Mouse (Mus musculus): ENCODE data around the gene 1700013F07Rik.
"Not testable (repeated sequence)": the region's sequence is repeated elsewhere in the genome, so short reads cannot be mapped to it uniquely, and the experiment has no call there.

Gene 1700013F07Rik

DNA sequence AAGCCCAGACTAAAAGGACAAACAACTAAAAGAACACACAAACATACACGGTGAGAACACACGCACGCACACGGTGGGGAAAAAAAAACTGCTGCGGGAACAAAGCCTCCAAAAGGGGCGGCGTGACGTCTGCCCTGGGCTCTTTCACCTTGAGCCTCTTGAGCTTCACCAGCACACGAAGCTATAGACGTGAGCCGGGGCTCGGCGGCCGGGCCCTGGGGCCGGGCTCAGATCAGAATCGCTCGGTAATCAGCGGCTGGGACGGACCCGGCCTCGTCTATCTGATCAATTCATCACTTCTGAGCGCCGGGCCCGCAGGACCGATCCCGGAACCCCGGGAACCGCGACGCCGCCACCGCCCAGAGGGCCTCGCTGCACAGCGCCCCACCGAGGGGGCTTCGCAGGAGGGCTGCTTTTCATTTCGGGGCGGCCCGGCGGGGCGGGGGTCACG, 20.2 kb downstream of the 1700013F07Rik start:
- DNase-seq = no peak

- peak; percentile 99 for DNase-seq
Measured at GRCm38 (mm10) chr3:108554587-108555312, 20.8 kb downstream of the 1700013F07Rik start.

DNA sequence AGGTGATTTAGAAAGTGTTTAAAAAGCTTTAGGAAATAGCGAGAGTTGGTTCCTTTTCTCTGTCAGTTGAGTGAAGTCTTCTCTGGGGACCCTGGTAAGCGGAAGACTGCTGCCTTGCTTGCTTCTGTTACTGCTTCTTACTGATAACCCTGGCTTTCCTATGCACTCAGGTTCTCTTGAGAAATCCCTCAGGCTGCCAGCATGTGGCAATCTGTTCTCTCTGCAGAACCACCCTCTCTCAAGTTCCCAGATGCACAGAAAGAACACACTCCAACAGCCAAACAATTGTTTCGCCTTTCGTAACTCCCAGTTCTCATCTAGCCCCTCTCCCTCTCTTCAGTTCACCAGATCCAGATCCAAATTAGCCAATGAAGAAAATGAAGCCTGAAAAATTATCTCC, 23.9 kb downstream of the 1700013F07Rik start:
- no peak for DNase-seq

- peak; percentile 100 for DNase-seq
Measured at GRCm38 (mm10) chr3:108562133-108562730, 28.3 kb downstream of the 1700013F07Rik start, which contains the start of gene Tmem167b. Gene Tmem167b, minus strand, starts transcription at chr3:108562466.

DNA sequence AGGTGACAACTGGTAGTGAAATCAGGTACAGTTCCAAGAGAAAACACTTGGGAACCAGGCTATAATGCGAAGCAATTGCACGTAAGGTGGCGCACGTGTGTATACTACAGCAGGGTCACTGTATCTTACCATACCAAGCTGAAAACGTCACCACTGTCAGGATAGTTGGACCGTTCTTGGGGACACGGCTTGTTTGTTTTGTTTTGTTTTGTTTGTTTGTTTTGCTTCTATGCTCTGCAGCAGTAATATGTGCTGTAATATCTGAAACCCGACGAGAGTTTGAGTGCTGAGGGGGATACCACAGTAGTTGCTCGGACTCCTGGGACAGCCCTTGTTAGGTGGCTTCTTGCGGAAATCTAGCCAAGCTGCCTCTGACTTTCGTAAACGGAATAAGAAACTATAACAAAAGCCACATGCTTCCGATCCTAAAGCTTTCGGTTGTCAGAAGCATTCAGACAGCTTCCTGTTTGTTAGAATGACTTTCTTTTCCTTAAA, 28.9 kb downstream of the 1700013F07Rik start:
- no peak for DNase-seq

- peak; percentile 91 for DNase-seq
Measured at GRCm38 (mm10) chr3:108563309-108563708, 29.4 kb downstream of the 1700013F07Rik start.

GRCm38 (mm10) chr3:108567990-108568877, 34.3 kb downstream of the 1700013F07Rik start:
- peak; percentile 29 for DNase-seq

DNA sequence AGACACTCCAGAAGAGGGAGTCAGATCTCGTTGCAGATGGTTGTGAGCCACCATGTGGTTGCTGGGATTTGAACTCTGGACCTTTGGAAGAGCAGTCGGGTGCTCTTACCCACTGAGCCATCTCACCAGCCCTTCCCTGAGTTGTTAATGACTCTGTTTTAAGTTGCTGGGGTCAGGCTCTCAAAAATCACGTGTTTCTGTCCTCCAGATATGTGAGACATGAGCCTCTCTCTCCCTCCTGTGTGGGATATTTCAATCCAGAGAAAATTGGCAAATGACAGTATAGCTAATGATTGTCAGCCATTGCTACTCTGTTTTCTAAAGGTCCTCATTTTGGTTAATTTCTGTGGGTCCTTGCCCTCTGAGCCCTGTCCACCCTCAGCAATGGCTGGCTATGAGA, 35.7 kb downstream of the 1700013F07Rik start:
- not testable (repeated sequence) for DNase-seq

- no peak for DNase-seq
Measured at GRCm38 (mm10) chr3:108570813-108571212, 36.9 kb downstream of the 1700013F07Rik start.

GRCm38 (mm10) chr3:108571443-108572294, 37.7 kb downstream of the 1700013F07Rik start, which contains the start of gene Taf13:
Gene Taf13, plus strand, starts transcription at chr3:108571698.
- DNase-seq = peak; percentile 99

- no peak for DNase-seq
Measured at GRCm38 (mm10) chr3:108572309-108573010, 38.5 kb downstream of the 1700013F07Rik start.

DNA sequence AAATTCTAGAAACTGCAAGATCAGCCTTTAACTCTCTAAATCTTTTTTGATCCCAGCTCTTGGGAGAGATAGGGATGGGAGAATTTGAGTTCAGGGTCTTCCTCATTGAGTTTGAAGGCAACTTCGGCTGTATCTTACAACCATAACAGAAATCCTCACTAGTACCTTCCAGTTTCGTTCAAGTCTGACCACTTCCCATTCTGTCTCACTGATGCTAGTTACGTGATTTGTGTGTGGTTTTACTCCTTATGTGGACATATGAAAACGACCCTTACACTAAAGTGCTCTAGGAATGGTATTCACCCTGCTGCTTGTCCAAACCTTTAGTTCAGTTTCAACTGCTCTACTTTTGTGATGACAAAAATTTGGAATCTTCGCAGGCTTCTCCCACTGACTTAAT, 40.1 kb downstream of the 1700013F07Rik start:
- DNase-seq = no peak

- DNase-seq = no peak
Measured at GRCm38 (mm10) chr3:108584580-108584979, 50.6 kb downstream of the 1700013F07Rik start.

- no peak for DNase-seq
Measured at GRCm38 (mm10) chr3:108588446-108588845, 54.5 kb downstream of the 1700013F07Rik start.

- peak; percentile 98 for DNase-seq
Measured at GRCm38 (mm10) chr3:108590786-108591529, 57.0 kb downstream of the 1700013F07Rik start, which contains the start of gene Wdr47. Gene Wdr47, plus strand, starts transcription at chr3:108591279.

DNA sequence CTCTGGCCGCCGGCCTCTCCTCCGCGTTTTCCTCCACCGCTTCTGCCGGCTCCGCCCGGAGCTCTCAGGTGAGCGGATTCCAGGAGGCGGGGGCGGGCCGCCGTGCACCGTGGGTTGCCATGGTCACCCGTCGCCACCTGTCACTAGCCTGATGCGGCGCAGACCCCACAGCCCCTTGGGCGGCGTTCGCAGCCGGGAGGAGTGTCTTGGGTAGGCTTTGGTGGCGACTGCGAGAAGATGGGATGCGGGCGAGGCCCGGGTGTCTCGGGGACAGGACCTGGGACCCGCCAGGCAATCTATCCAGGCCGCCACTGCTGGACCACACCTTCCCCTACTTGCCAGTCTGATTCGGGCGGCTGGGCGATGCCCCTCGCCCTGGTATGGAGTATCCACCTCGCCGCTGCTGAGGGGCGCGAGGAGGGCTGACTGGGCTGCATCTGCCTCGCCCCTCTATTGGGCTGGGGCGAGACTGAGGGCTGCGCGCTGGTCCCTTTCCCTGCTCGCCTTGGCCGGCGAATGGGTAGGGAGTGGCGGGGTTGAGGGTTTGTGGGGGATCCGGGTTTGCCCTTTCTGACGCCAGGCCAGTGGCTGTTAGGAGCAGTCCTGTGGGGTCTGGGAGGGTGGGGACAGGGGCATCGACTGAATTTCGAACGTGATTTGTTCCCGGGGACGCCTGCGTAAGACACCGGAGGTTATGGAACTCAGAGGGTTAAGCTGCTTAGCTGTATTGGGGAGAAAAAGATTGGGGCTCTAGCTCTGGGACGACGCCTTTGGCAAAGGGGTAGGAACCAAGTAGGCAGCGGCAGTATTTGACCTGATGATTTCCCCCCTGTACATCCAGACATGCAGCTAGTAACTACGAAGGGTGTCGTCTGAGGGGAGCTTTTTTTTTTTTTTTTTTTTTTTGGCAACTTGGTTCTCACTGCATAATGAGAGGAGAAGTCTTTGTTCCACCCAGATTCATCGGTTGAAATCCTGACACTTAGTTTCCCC, 57.9 kb downstream of the 1700013F07Rik start:
- peak; percentile 46 for DNase-seq
